Mouse (Mus musculus) thymus, adult 2 months (tissue): ENCODE data around the gene Zbtb2. TPM values are rescaled to one million over a fixed set of nuclear protein-coding genes. Genes with fewer than 3 reads are reported as not detected.
A peak's percentile ranks its signal among the peaks of the same experiment; 100 is the strongest.

Experiments
- DNase-seq: peaks from one replicate; pipeline ENCODE4 v3.0.0; 2021
- H3K27ac ChIP-seq: fragments of 200-500 bp; 2 replicates; pipeline ENCODE4 v1.5.1; 2012; ENCODE audit warnings: low read length, control low read depth; ENCODE audit not compliant: control insufficient read depth, insufficient read depth
- H3K27me3 ChIP-seq: fragments of 200-500 bp; 2 replicates; pipeline ENCODE4 v1.6.1; 2012; ENCODE audit warnings: mild to moderate bottlenecking, low read length, moderate library complexity, mixed read lengths; ENCODE audit not compliant: control insufficient read depth, insufficient read depth
- H3K36me3 ChIP-seq: fragments of 200-500 bp; 2 replicates; pipeline ENCODE4 v1.6.1; 2012; ENCODE audit warnings: mild to moderate bottlenecking, low read length, moderate library complexity; ENCODE audit not compliant: control insufficient read depth, insufficient read depth
- H3K4me1 ChIP-seq: fragments of 200-500 bp; replicated peaks from 2 replicates; pipeline ENCODE4 v1.6.1; 2012; ENCODE audit warnings: low read length; ENCODE audit not compliant: control insufficient read depth, insufficient read depth
- H3K4me3 ChIP-seq: fragments of 200-500 bp; 2 replicates; pipeline ENCODE4 v1.5.1; 2012; ENCODE audit warnings: mild to moderate bottlenecking, low read length, control low read depth, moderate library complexity; ENCODE audit not compliant: control insufficient read depth, insufficient read depth
- CTCF ChIP-seq: fragments of 200-500 bp; IDR thresholded peaks from 2 replicates; pipeline ENCODE4 v1.5.1; 2012; ENCODE audit warnings: mild to moderate bottlenecking, control low read depth, low read length, moderate library complexity, borderline replicate concordance; ENCODE audit not compliant: control insufficient read depth, poor library complexity, insufficient read depth; ENCODE audit errors: extremely low read depth
- POLR2A ChIP-seq: fragments of 200-500 bp; IDR thresholded peaks from 2 replicates; pipeline ENCODE4 v1.6.1; 2012; ENCODE audit warnings: mild to moderate bottlenecking, low read length, control low read depth, moderate library complexity; ENCODE audit not compliant: control insufficient read depth, poor library complexity, insufficient read depth; ENCODE audit errors: extremely low read depth
- WGBS: fragments of 180-500 bp; shearing (Covaris S2); methylation state at CpG from one replicate; pipeline ENCODE4 v1.1.7; 2018; 5-methylcytosine and 5-hydroxymethylcytosine counted together
- polyA plus RNA-seq: library from polyadenylated mRNA; depleted of rRNA; stranded (reverse); fragments of >200 nt; gene quantifications from 2 replicates; pipeline ENCODE4 v1.2.3, GENCODE M21; 2012

Zbtb2 gene
- polyA plus RNA-seq, 1 experiment, result 32.8 TPM

GRCm38 (mm10) chr10:4374239-4374638 lies 13.7 kb downstream of the Zbtb2 start:
- TF ChIP-seq CTCF (no peak), POLR2A (no peak)
- 97% methylated on average over 7 of the region's 7 CpGs for WGBS

GRCm38 (mm10) chr10:4373558-4373957 lies 14.3 kb downstream of the Zbtb2 start:
- WGBS, result 93% methylated on average over 4 of the region's 4 CpGs
- H3K27ac ChIP-seq, result no peak overlapping the region
- H3K27me3 ChIP-seq, result no peaks in the 10 kb centered on the region
- peaks cover 4% of the 10 kb centered on the region; the same call in 1 of the 2 replicates for H3K4me1 ChIP-seq
- no peak overlapping the region for H3K4me3 ChIP-seq
- H3K36me3 ChIP-seq, result peaks cover 26% of the 10 kb centered on the region
- DNase-seq, result no peak
- no peak for TF ChIP-seq CTCF
- TF ChIP-seq POLR2A, result no peak

More at GRCm38 (mm10) chr10:4374239-4374638, 13.7 kb downstream of the Zbtb2 start:
- no peak overlapping the region for H3K27ac ChIP-seq
- H3K27me3 ChIP-seq, result no peaks in the 10 kb centered on the region
- H3K4me3 ChIP-seq, result no peak overlapping the region
- no peak for DNase-seq
- H3K36me3 ChIP-seq, result peaks cover 19% of the 10 kb centered on the region
- H3K4me1 ChIP-seq, result peaks cover 4% of the 10 kb centered on the region; the same call in 1 of the 2 replicates

- DNase-seq, result peak; percentile 52
- H3K4me1 ChIP-seq, result peaks cover 4% of the 10 kb centered on the region; the same call in 1 of the 2 replicates
- H3K27ac ChIP-seq, result no peak overlapping the region
- 52% methylated on average over 5 of the region's 5 CpGs for WGBS
- no peak overlapping the region for H3K4me3 ChIP-seq
- H3K27me3 ChIP-seq, result no peaks in the 10 kb centered on the region
- peaks cover 31% of the 10 kb centered on the region for H3K36me3 ChIP-seq
- no peak for TF ChIP-seq POLR2A
- no peak for TF ChIP-seq CTCF
These were observed 15.9 kb downstream of the Zbtb2 start for GRCm38 (mm10) chr10:4372011-4372410.

GRCm38 (mm10) chr10:4370105-4370504 lies 17.8 kb downstream of the Zbtb2 start:
- TF ChIP-seq POLR2A (no peak), CTCF (no peak)
- H3K4me1 ChIP-seq, result peaks cover 4% of the 10 kb centered on the region; the same call in 1 of the 2 replicates
- H3K27me3 ChIP-seq, result no peaks in the 10 kb centered on the region
- H3K36me3 ChIP-seq, result peaks cover 35% of the 10 kb centered on the region
- no peak overlapping the region for H3K27ac ChIP-seq
- WGBS, result 83% methylated on average over 11 of the region's 11 CpGs
- peak; percentile 22 for DNase-seq
- no peak overlapping the region for H3K4me3 ChIP-seq

- Histone ChIP-seq H3K4me3 (no peak overlapping the region), H3K27ac (no peak overlapping the region), H3K4me1 (no peaks in the 10 kb centered on the region), H3K27me3 (no peaks in the 10 kb centered on the region), H3K36me3 (peaks cover 19% of the 10 kb centered on the region)
- no peak for DNase-seq
- WGBS, result 92% methylated on average over 3 of the region's 3 CpGs
- no peak for TF ChIP-seq CTCF
- TF ChIP-seq POLR2A, result no peak
These were observed 23.3 kb downstream of the Zbtb2 start for GRCm38 (mm10) chr10:4364618-4365017.

GRCm38 (mm10) chr10:4357435-4357834 lies 30.5 kb downstream of the Zbtb2 start:
- Histone ChIP-seq H3K4me1 (peaks cover 33% of the 10 kb centered on the region), H3K27me3 (no peaks in the 10 kb centered on the region), H3K36me3 (no peaks in the 10 kb centered on the region), H3K27ac (0 out of 2 replicates have a peak overlapping the region, but pooled peaks have one; percentile 0), H3K4me3 (no peak overlapping the region)
- TF ChIP-seq CTCF, result no peak
- no peak for DNase-seq
- WGBS, result 44% methylated on average over 10 of the region's 10 CpGs

GRCm38 (mm10) chr10:4356640-4357039 lies 31.3 kb downstream of the Zbtb2 start:
- DNase-seq, result no peak
- H3K27me3 ChIP-seq, result no peaks in the 10 kb centered on the region
- WGBS, result 2% methylated on average over 5 of the region's 5 CpGs
- no peak overlapping the region for H3K4me3 ChIP-seq
- no peak for TF ChIP-seq CTCF
- no peak for TF ChIP-seq POLR2A
- H3K4me1 ChIP-seq, result peaks cover 33% of the 10 kb centered on the region
- no peaks in the 10 kb centered on the region for H3K36me3 ChIP-seq
- H3K27ac ChIP-seq, result 0 out of 2 replicates have a peak overlapping the region, but pooled peaks have one; percentile 10
